Mouse (Mus musculus): Measurements from ENCODE around the gene Krcc1. TPM values are rescaled to one million over a fixed set of nuclear protein-coding genes. Genes with fewer than 3 reads are reported as not detected.

Krcc1 gene
- total and polyA plus RNA-seq, 2 experiments from 2014 or later = 47.8 to 82.5 TPM

DNA sequence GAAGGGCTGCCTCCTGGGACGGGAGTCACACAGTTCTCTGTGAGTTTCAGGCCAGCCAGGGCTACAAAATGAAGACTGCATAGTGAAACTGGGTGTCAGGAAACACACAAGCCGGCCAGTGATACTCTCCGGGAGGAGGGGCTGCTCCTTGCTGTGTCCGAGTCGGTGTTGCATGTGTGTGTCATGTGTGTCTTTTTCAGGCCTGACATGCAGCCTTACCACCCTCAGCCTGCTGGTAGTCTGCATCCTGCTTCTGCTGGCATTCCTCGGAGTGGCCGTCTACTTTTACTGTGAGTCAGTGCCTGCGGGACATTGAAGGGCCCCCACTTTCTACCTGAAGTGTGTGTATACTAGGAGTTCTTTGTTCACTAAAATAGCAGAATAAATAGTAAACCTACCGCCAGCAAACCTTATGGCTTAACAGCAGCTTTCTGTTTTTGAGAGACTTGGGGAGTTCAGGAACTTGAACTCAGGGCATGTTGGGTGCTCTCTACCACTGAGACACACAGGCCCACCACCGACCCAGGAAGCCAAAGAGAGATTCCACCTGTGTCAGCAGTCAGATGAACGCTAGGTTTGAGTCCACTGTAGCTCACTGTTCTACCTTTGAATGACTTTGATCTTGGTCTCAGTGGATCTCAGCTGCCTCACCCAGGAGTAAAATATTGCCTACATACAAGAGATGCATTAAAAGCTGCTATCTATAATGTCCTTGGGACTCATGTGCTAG is 60.9 kb downstream of the Krcc1 start:
- Histone ChIP-seq H3K9ac (replicated peaks; ENCODE audit: low read depth, low read length) (no peak overlapping the region), H3K9me3 (replicated peaks; ENCODE audit: control insufficient read depth, low read length) (no peaks in the 10 kb centered on the region), H3K4me2 (ENCODE audit: low read depth, low read length) (no peak overlapping the region), H3K36me3 (replicated peaks; ENCODE audit: control insufficient read depth, insufficient read depth, low read length) (no peaks in the 10 kb centered on the region), H3K4me1 (ENCODE audit: control insufficient read depth, insufficient read depth) (no peaks in the 10 kb centered on the region), H3K27ac (ENCODE audit: low read depth) (no peak overlapping the region; the same call in 1 of the 2 replicates), H3K27me3 (ENCODE audit: control insufficient read depth, insufficient read depth, low read length) (no peaks in the 10 kb centered on the region), H3K4me3 (ENCODE audit: low read depth, low read length) (no peak overlapping the region)
- WGBS = 77% methylated on average over 11 of the region's 11 CpGs
- DNase-seq (ENCODE audit: low spot score) (no peak), ATAC-seq (ENCODE audit: insufficient read depth, low read depth) (no peak)
- no peak for TF ChIP-seq EP300 (IDR thresholded peaks at IDR 0.05; ENCODE audit: low read depth)
- TF ChIP-seq CTCF (IDR thresholded peaks at IDR 0.05; ENCODE audit: low read depth) = no peak

DNA sequence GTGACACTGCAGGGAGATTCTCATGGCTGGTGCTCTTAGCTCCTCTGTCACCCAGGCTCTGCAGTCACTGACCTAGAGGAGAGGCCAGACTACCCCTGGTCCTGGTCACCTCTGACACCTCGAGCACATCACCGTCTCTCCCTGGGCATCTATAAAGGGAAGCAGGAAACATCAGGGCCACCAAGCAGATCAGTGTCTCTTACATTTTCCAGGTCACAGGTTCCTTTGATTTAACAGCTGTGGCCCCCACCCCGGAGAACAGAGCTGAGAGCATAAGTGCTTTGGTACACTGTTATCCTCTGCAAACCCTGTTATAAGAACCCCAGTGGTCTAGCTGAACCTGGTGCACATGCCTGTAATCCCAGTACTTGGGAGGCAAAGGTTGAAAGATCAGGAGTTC is 61.6 kb downstream of the Krcc1 start:
- no peaks in the 10 kb centered on the region for H3K36me3 ChIP-seq (replicated peaks; ENCODE audit: control insufficient read depth, insufficient read depth, low read length)
- H3K9me3 ChIP-seq (replicated peaks; ENCODE audit: control insufficient read depth, low read length) = no peaks in the 10 kb centered on the region
- H3K27ac ChIP-seq (ENCODE audit: low read depth) = no peak overlapping the region; the same call in 1 of the 2 replicates
- no peak overlapping the region for H3K4me3 ChIP-seq (ENCODE audit: low read depth, low read length)
- no peaks in the 10 kb centered on the region for H3K27me3 ChIP-seq (ENCODE audit: control insufficient read depth, insufficient read depth, low read length)
- TF ChIP-seq EP300 (IDR thresholded peaks at IDR 0.05; ENCODE audit: low read depth) (no peak), CTCF (IDR thresholded peaks at IDR 0.05; ENCODE audit: low read depth) (no peak)
- no peak overlapping the region for H3K9ac ChIP-seq (replicated peaks; ENCODE audit: low read depth, low read length)
- H3K4me1 ChIP-seq (ENCODE audit: control insufficient read depth, insufficient read depth) = no peaks in the 10 kb centered on the region
- H3K4me2 ChIP-seq (ENCODE audit: low read depth, low read length) = no peak overlapping the region
- no peak for ATAC-seq (ENCODE audit: insufficient read depth, low read depth)
- 55% methylated on average over 3 of the region's 3 CpGs for WGBS
- no peak for DNase-seq (ENCODE audit: low spot score)

DNA sequence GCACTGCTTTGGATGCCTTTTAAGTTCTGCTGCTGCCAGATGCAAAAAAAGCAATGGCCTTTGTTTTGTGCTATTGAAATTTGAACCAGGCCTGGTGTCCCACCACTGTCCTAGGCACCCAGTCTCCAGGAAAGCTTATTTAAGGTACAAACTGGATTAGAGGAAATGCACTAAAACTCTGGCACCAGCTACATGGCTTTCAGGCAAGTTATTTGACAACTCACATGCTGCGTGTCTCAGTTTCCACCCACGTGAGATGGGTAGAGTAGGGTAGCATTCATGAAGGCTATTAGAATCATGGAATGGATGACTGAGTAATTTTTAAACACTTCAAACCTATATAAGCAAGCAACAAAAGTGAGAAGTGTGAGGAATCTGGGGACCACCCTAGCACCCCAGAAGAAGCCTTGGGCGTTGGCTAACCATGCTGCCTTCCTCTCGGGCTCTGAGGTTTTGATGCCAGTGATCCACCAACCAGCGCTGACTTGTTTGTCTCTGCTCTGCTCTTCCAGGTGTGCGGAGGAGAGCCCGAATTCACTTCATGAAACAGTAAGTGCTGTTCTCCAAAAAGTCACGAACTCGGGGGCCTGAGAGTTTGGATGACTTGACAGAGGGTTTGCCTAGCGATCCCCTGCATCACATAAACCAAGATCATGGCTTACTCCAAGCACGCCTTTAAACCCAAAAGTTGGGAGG is 62.2 kb downstream of the Krcc1 start:
- Histone ChIP-seq H3K9ac (replicated peaks; ENCODE audit: low read depth, low read length) (no peak overlapping the region), H3K4me2 (ENCODE audit: low read depth, low read length) (no peak overlapping the region), H3K27me3 (ENCODE audit: control insufficient read depth, insufficient read depth, low read length) (no peaks in the 10 kb centered on the region), H3K9me3 (replicated peaks; ENCODE audit: control insufficient read depth, low read length) (no peaks in the 10 kb centered on the region), H3K27ac (ENCODE audit: low read depth) (no peak overlapping the region; the same call in 1 of the 2 replicates), H3K4me1 (ENCODE audit: control insufficient read depth, insufficient read depth) (no peaks in the 10 kb centered on the region), H3K4me3 (ENCODE audit: low read depth, low read length) (no peak overlapping the region), H3K36me3 (replicated peaks; ENCODE audit: control insufficient read depth, insufficient read depth, low read length) (no peaks in the 10 kb centered on the region)
- TF ChIP-seq EP300 (IDR thresholded peaks at IDR 0.05; ENCODE audit: low read depth) (no peak), CTCF (IDR thresholded peaks at IDR 0.05; ENCODE audit: low read depth) (no peak)
- WGBS = 88% methylated on average over 11 of the region's 11 CpGs
- no peak for ATAC-seq (ENCODE audit: insufficient read depth, low read depth)
- DNase-seq (ENCODE audit: low spot score) = no peak

Small RNAs within 50 kb of the gene (microRNA-seq; reads per million reads assigned to microRNA genes)
- 26.8 reads per million, percentile 40 among the genes with 10 or more reads in this experiment for gene Mir8112

Other genes with a start within 250 kb of the Krcc1 start
- gene Thnsl2, start 127.2 kb upstream of the Krcc1 start, total RNA-seq (2014; rRNA removed; ENCODE audit: low replicate concordance) = 3.7 and 11.1 TPM in 2 replicates
- gene Thnsl2, start 127.2 kb upstream of the Krcc1 start, polyA plus RNA-seq (2015; fragmentation: Nextera tagmentation; extraction: Ambion mirVana) = 6.9 and 7.6 TPM in 2 replicates
- not detected in 2 replicates for gene Fabp1, start 71.8 kb upstream of the Krcc1 start, total RNA-seq (2014; rRNA removed; ENCODE audit: low replicate concordance)
- gene Fabp1, start 71.8 kb upstream of the Krcc1 start, polyA plus RNA-seq (2015; fragmentation: Nextera tagmentation; extraction: Ambion mirVana) = 0.23 and 0.83 TPM in 2 replicates
- gene Smyd1, start 50.6 kb downstream of the Krcc1 start, total RNA-seq (2014; rRNA removed; ENCODE audit: low replicate concordance) = 287 and 316 TPM in 2 replicates
- 106 and 109 TPM in 2 replicates for gene Smyd1, start 50.6 kb downstream of the Krcc1 start, polyA plus RNA-seq (2015; fragmentation: Nextera tagmentation; extraction: Ambion mirVana)
- 0.08 TPM in 1 of 2 replicates, not detected in the other for gene Cd8b1, start 51.1 kb downstream of the Krcc1 start, total RNA-seq (2014; rRNA removed; ENCODE audit: low replicate concordance)
- gene Cd8b1, start 51.1 kb downstream of the Krcc1 start, polyA plus RNA-seq (2015; fragmentation: Nextera tagmentation; extraction: Ambion mirVana) = 0.12 and 0.18 TPM in 2 replicates
- 5.4 TPM in 1 of 2 replicates, not detected in the other for gene Cd8a, start 101.8 kb downstream of the Krcc1 start, total RNA-seq (2014; rRNA removed; ENCODE audit: low replicate concordance)
- gene Cd8a, start 101.8 kb downstream of the Krcc1 start, polyA plus RNA-seq (2015; fragmentation: Nextera tagmentation; extraction: Ambion mirVana) = 0.04 TPM in 1 of 2 replicates, not detected in the other
- gene Rmnd5a, start 169.0 kb downstream of the Krcc1 start, total RNA-seq (2014; rRNA removed; ENCODE audit: low replicate concordance) = 35.2 and 50.2 TPM in 2 replicates
- gene Rmnd5a, start 169.0 kb downstream of the Krcc1 start, polyA plus RNA-seq (2015; fragmentation: Nextera tagmentation; extraction: Ambion mirVana) = 6.9 and 7.0 TPM in 2 replicates
- 17.3 and 33.7 TPM in 2 replicates for gene Rnf103, start 222.2 kb downstream of the Krcc1 start, total RNA-seq (2014; rRNA removed; ENCODE audit: low replicate concordance)
- 14.5 and 14.9 TPM in 2 replicates for gene Rnf103, start 222.2 kb downstream of the Krcc1 start, polyA plus RNA-seq (2015; fragmentation: Nextera tagmentation; extraction: Ambion mirVana)